Mouse (Mus musculus) heart, embryonic 10.5 days (tissue): ENCODE data around the gene Gm9936. TPM values are rescaled to one million over a fixed set of nuclear protein-coding genes. Genes with fewer than 3 reads are reported as not detected.

Source experiments
- DNase-seq: peaks from one replicate; pipeline ENCODE4 v3.0.0-alpha.2; 2017; ENCODE audit warnings: low spot score
- H3K27ac ChIP-seq: fragments of 300-500 bp; sonication (generic); 2 replicates; pipeline ENCODE4 v1.5.1; 2016; ENCODE audit warnings: mild to moderate bottlenecking
- H3K27me3 ChIP-seq: fragments of 300-500 bp; sonication (generic); 2 replicates; pipeline ENCODE4 v1.6.1; 2016; ENCODE audit warnings: mild to moderate bottlenecking; ENCODE audit not compliant: poor library complexity, insufficient read depth, severe bottlenecking
- H3K36me3 ChIP-seq: fragments of 300-500 bp; sonication (generic); 2 replicates; pipeline ENCODE4 v1.6.1; 2016; ENCODE audit warnings: mild to moderate bottlenecking, moderate library complexity
- H3K4me1 ChIP-seq: fragments of 300-500 bp; sonication (generic); 2 replicates; pipeline ENCODE4 v1.6.1; 2016; ENCODE audit warnings: mild to moderate bottlenecking
- H3K4me3 ChIP-seq: fragments of 300-500 bp; sonication (generic); 2 replicates; pipeline ENCODE4 v1.5.1; 2016; ENCODE audit warnings: mild to moderate bottlenecking, moderate library complexity
- H3K9me3 ChIP-seq: fragments of 300-500 bp; sonication (generic); 2 replicates; pipeline ENCODE4 v1.6.1; 2016; ENCODE audit warnings: mild to moderate bottlenecking, moderate library complexity
- WGBS: fragments of 180-500 bp; shearing (Covaris S2); methylation state at CpG from one replicate; pipeline ENCODE4 v1.1.7; 2016; 5-methylcytosine and 5-hydroxymethylcytosine counted together
- microRNA-seq: library from miRNA; unstranded; fragments of <30 nt; microRNA quantifications from one replicate; pipeline ENCODE4, GENCODE M21; 2017
- polyA plus RNA-seq: library from polyadenylated mRNA; unstranded; fragments of >200 nt; fragmentation: Nextera tagmentation; extraction: Ambion mirVana; gene quantifications from 2 replicates; pipeline ENCODE4 v1.2.1, GENCODE M21; 2016

The Gm9936 gene
- polyA plus RNA-seq, 1 experiment from 2014 or later = not detected

- DNase-seq = no peak
- peak overlapping the region; percentile 77 for H3K27ac ChIP-seq
- H3K4me3 ChIP-seq = peak overlapping the region; percentile 20; the same call in 1 of the 2 replicates
- WGBS = 33% methylated on average over 9 of the region's 9 CpGs
- H3K9me3 ChIP-seq = no peaks in the 10 kb centered on the region
- no peaks in the 10 kb centered on the region for H3K27me3 ChIP-seq
- H3K36me3 ChIP-seq = peaks cover 59% of the 10 kb centered on the region
- H3K4me1 ChIP-seq = peaks cover 43% of the 10 kb centered on the region
These were observed 51.4 kb downstream of the Gm9936 start for GRCm38 (mm10) chr5:114807063-114807462.

DNA sequence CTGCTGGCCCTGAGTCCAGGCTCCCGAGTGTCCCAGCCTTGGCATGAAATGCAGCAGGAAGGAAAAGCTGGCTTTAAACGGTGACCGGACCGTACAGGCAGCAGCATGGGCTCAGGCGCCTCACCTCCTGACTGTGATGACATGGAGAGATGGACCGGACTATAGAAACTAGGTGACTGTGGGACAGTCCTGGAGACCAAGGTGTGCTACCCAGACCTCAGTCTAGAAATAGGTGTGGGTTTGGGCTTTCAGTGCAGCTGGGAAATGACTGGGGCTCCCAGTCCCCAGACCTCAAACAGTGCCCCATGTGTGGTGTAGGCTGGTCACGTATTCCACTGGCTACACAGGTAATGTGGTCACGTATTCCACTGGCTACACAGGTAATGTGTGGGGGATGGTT lies 51.8 kb downstream of the Gm9936 start:
- H3K4me1 ChIP-seq = peaks cover 42% of the 10 kb centered on the region
- no peak overlapping the region for H3K4me3 ChIP-seq
- DNase-seq = no peak
- no peaks in the 10 kb centered on the region for H3K9me3 ChIP-seq
- 75% methylated on average over 8 of the region's 8 CpGs for WGBS
- no peaks in the 10 kb centered on the region for H3K27me3 ChIP-seq
- H3K36me3 ChIP-seq = peaks cover 62% of the 10 kb centered on the region
- peak overlapping the region; percentile 77 for H3K27ac ChIP-seq

Small RNAs within 50 kb of the gene (microRNA-seq; reads per million reads assigned to microRNA genes)
- gene Mir6240 = 26.3 reads per million, percentile 36 among the genes with 10 or more reads in this experiment

Other genes starting within 250 kb of the Gm9936 start
- gene Trpv4, start 200.3 kb downstream of the Gm9936 start, polyA plus RNA-seq = 1.1 TPM in 2 replicates
- gene Gltp, start 167.7 kb downstream of the Gm9936 start, polyA plus RNA-seq = 65.8 and 71.8 TPM in 2 replicates
- 8.8 and 11.4 TPM in 2 replicates for gene Tchp, start 150.9 kb downstream of the Gm9936 start, polyA plus RNA-seq
- gene Ankrd13a, start 84.0 kb downstream of the Gm9936 start, polyA plus RNA-seq = 37.5 and 41.2 TPM in 2 replicates
- 31.6 and 33.0 TPM in 2 replicates for gene Git2, start 83.2 kb downstream of the Gm9936 start, polyA plus RNA-seq
- 58.7 and 77.1 TPM in 2 replicates for gene 1500011B03Rik, start 35.2 kb downstream of the Gm9936 start, polyA plus RNA-seq
- gene 4930519G04Rik, start 5.0 kb downstream of the Gm9936 start, polyA plus RNA-seq = not detected in 2 replicates
- 1.1 and 1.7 TPM in 2 replicates for gene Oasl2, start 38.3 kb upstream of the Gm9936 start, polyA plus RNA-seq
- 0.31 TPM in 1 of 2 replicates, not detected in the other for gene Oasl1, start 64.6 kb upstream of the Gm9936 start, polyA plus RNA-seq
- gene 2210016L21Rik, start 83.5 kb upstream of the Gm9936 start, polyA plus RNA-seq = 30.1 and 33.0 TPM in 2 replicates
- gene Hnf1a, start 112.4 kb upstream of the Gm9936 start, polyA plus RNA-seq = 0.11 and 1.9 TPM in 2 replicates
- gene Sppl3, start 152.5 kb upstream of the Gm9936 start, polyA plus RNA-seq = 6.9 and 11.5 TPM in 2 replicates
- 13.7 and 15.7 TPM in 2 replicates for gene Gm10401, start 239.6 kb upstream of the Gm9936 start, polyA plus RNA-seq